Mouse (Mus musculus) intestine, embryonic 16.5 days (tissue): ENCODE data around the gene Bnip2. TPM values are rescaled to one million over a fixed set of nuclear protein-coding genes. Genes with fewer than 3 reads are reported as not detected.
A peak's percentile ranks its signal among the peaks of the same experiment; 100 is the strongest.

ENCODE experiments used
- ATAC-seq: fragments of 200-750 bp; cut with Nextera tagmentation; 2 replicates; pipeline ENCODE4 v1.8.0; 2017; ENCODE audit warnings: moderate TSS enrichment, moderate library complexity
- H3K27ac ChIP-seq: fragments of 300-500 bp; sonication (generic); 2 replicates; pipeline ENCODE4 v1.5.1; 2014; ENCODE audit warnings: mild to moderate bottlenecking, low read length
- H3K27me3 ChIP-seq: fragments of 300-500 bp; sonication (generic); replicated peaks from 2 replicates; pipeline ENCODE4 v1.6.1; 2014; ENCODE audit warnings: low read length, control low read depth, mixed read lengths; ENCODE audit not compliant: control insufficient read depth, insufficient read depth
- H3K36me3 ChIP-seq: fragments of 300-500 bp; sonication (generic); 2 replicates; pipeline ENCODE4 v1.6.1; 2014; ENCODE audit warnings: low read length, control low read depth; ENCODE audit not compliant: control insufficient read depth, insufficient read depth
- H3K4me1 ChIP-seq: fragments of 300-500 bp; sonication (generic); 2 replicates; pipeline ENCODE4 v1.6.1; 2014; ENCODE audit warnings: low read length, control low read depth, mixed read lengths; ENCODE audit not compliant: control insufficient read depth, insufficient read depth
- H3K4me2 ChIP-seq: fragments of 300-500 bp; sonication (generic); 2 replicates; pipeline ENCODE4 v1.6.1; 2014; ENCODE audit warnings: low read depth, low read length, control low read depth
- H3K4me3 ChIP-seq: fragments of 300-500 bp; sonication (generic); 2 replicates; pipeline ENCODE4 v1.5.1; 2014; ENCODE audit warnings: mild to moderate bottlenecking, low read length
- H3K9ac ChIP-seq: fragments of 300-500 bp; sonication (generic); 2 replicates; pipeline ENCODE4 v1.6.1; 2014; ENCODE audit warnings: low read depth, low read length
- H3K9me3 ChIP-seq: fragments of 300-500 bp; sonication (generic); 2 replicates; pipeline ENCODE4 v1.6.1; 2016; ENCODE audit warnings: low read length, control low read depth; ENCODE audit not compliant: control insufficient read depth
- WGBS: fragments of 180-500 bp; shearing (Covaris S2); extraction: QIAGEN DNeasy Blood & Tissue Kit; methylation state at CpG from one replicate; pipeline ENCODE4 v1.1.7; 2014; 5-methylcytosine and 5-hydroxymethylcytosine counted together
- polyA plus RNA-seq: library from polyadenylated mRNA; unstranded; fragments of >200 nt; fragmentation: Nextera tagmentation; extraction: Ambion mirVana; gene quantifications from 2 replicates; pipeline ENCODE4 v1.2.1, GENCODE M21; 2015

The Bnip2 gene
- polyA plus RNA-seq, 1 experiment from 2014 or later: 60.0 TPM

GRCm38 (mm10) chr9:69986571-69986970, 2.7 kb upstream of the Bnip2 start:
- no peaks in the 10 kb centered on the region for H3K36me3 ChIP-seq
- no peak overlapping the region for H3K27ac ChIP-seq
- no peaks in the 10 kb centered on the region for H3K27me3 ChIP-seq
- 83% methylated on average over 5 of the region's 5 CpGs for WGBS
- H3K4me1 ChIP-seq: peaks cover 11% of the 10 kb centered on the region
- ATAC-seq: no peak
- no peak overlapping the region for H3K4me3 ChIP-seq
- H3K9me3 ChIP-seq: no peaks in the 10 kb centered on the region
- no peak overlapping the region for H3K9ac ChIP-seq
- H3K4me2 ChIP-seq: no peak overlapping the region

- no peak overlapping the region for H3K9ac ChIP-seq
- H3K36me3 ChIP-seq: no peaks in the 10 kb centered on the region
- no peak overlapping the region for H3K27ac ChIP-seq
- peaks cover 17% of the 10 kb centered on the region for H3K4me1 ChIP-seq
- H3K4me2 ChIP-seq: no peak overlapping the region
- H3K9me3 ChIP-seq: no peaks in the 10 kb centered on the region
- no peak for ATAC-seq
- no peaks in the 10 kb centered on the region for H3K27me3 ChIP-seq
- WGBS: under 1% methylated on average over 3 of the region's 3 CpGs
- H3K4me3 ChIP-seq: no peak overlapping the region
Observed at GRCm38 (mm10) chr9:69987579-69987978, 1.7 kb upstream of the Bnip2 start.

GRCm38 (mm10) chr9:69988706-69989302, 462 bp upstream of the Bnip2 start:
- Histone ChIP-seq H3K9me3 (no peaks in the 10 kb centered on the region), H3K36me3 (no peaks in the 10 kb centered on the region), H3K4me1 (peaks cover 21% of the 10 kb centered on the region), H3K27me3 (no peaks in the 10 kb centered on the region), H3K4me3 (peak overlapping the region; percentile 100), H3K4me2 (peak overlapping the region; percentile 56), H3K27ac (peak overlapping the region; percentile 98), H3K9ac (peak overlapping the region; percentile 99; the same call in 1 of the 2 replicates)
- WGBS: 36% methylated on average over 16 of the region's 16 CpGs
- peak; percentile 4; the same call in 1 of the 2 replicates for ATAC-seq

GRCm38 (mm10) chr9:69990346-69990745, 1.1 kb downstream of the Bnip2 start:
- no peak for ATAC-seq
- Histone ChIP-seq H3K9me3 (no peaks in the 10 kb centered on the region), H3K4me1 (peaks cover 24% of the 10 kb centered on the region), H3K4me2 (peak overlapping the region; percentile 75), H3K9ac (0 out of 2 replicates have a peak overlapping the region, but pooled peaks have one; percentile 22), H3K4me3 (peak overlapping the region; percentile 100), H3K27me3 (no peaks in the 10 kb centered on the region), H3K27ac (no peak overlapping the region), H3K36me3 (no peaks in the 10 kb centered on the region)
- 12% methylated on average over 5 of the region's 5 CpGs for WGBS

GRCm38 (mm10) chr9:69992841-69993277, 3.6 kb downstream of the Bnip2 start:
- Histone ChIP-seq H3K9ac (no peak overlapping the region), H3K4me1 (peaks cover 24% of the 10 kb centered on the region), H3K27me3 (no peaks in the 10 kb centered on the region), H3K4me2 (no peak overlapping the region), H3K9me3 (no peaks in the 10 kb centered on the region), H3K27ac (no peak overlapping the region), H3K36me3 (0 out of 2 replicates have a peak, but pooled peaks cover 4% of the 10 kb centered on the region), H3K4me3 (no peak overlapping the region)
- 57% methylated on average over 5 of the region's 5 CpGs for WGBS
- no peak for ATAC-seq

GRCm38 (mm10) chr9:69993479-69993878, 4.2 kb downstream of the Bnip2 start:
- H3K9ac ChIP-seq: no peak overlapping the region
- H3K9me3 ChIP-seq: no peaks in the 10 kb centered on the region
- 0 out of 2 replicates have a peak, but pooled peaks cover 4% of the 10 kb centered on the region for H3K36me3 ChIP-seq
- no peak overlapping the region for H3K27ac ChIP-seq
- no peaks in the 10 kb centered on the region for H3K27me3 ChIP-seq
- no peak overlapping the region for H3K4me3 ChIP-seq
- peaks cover 24% of the 10 kb centered on the region for H3K4me1 ChIP-seq
- no peak for ATAC-seq
- 58% methylated on average over 1 of the region's 1 CpGs for WGBS
- H3K4me2 ChIP-seq: no peak overlapping the region

- ATAC-seq: no peak
- Histone ChIP-seq H3K4me1 (peaks cover 24% of the 10 kb centered on the region), H3K4me3 (no peak overlapping the region), H3K9ac (no peak overlapping the region), H3K27ac (no peak overlapping the region), H3K4me2 (no peak overlapping the region), H3K9me3 (no peaks in the 10 kb centered on the region), H3K27me3 (no peaks in the 10 kb centered on the region), H3K36me3 (peaks cover 10% of the 10 kb centered on the region)
- WGBS: 89% methylated on average over 5 of the region's 5 CpGs
Observed at GRCm38 (mm10) chr9:69994547-69994946, 5.3 kb downstream of the Bnip2 start.

GRCm38 (mm10) chr9:69999318-69999717, 10.1 kb downstream of the Bnip2 start:
- H3K27ac ChIP-seq: no peak overlapping the region
- H3K4me3 ChIP-seq: no peak overlapping the region
- H3K36me3 ChIP-seq: peaks cover 16% of the 10 kb centered on the region
- no peak for ATAC-seq
- no peaks in the 10 kb centered on the region for H3K27me3 ChIP-seq
- peaks cover 4% of the 10 kb centered on the region; the same call in 1 of the 2 replicates for H3K4me1 ChIP-seq
- H3K4me2 ChIP-seq: no peak overlapping the region
- H3K9ac ChIP-seq: no peak overlapping the region
- WGBS: 84% methylated on average over 1 of the region's 1 CpGs
- no peaks in the 10 kb centered on the region for H3K9me3 ChIP-seq

GRCm38 (mm10) chr9:70003516-70003915, 14.2 kb downstream of the Bnip2 start:
- H3K36me3 ChIP-seq: peaks cover 19% of the 10 kb centered on the region
- H3K4me3 ChIP-seq: no peak overlapping the region
- H3K27ac ChIP-seq: no peak overlapping the region
- H3K9ac ChIP-seq: no peak overlapping the region
- no peak for ATAC-seq
- H3K27me3 ChIP-seq: no peaks in the 10 kb centered on the region
- H3K4me1 ChIP-seq: peaks cover 4% of the 10 kb centered on the region; the same call in 1 of the 2 replicates
- WGBS: 65% methylated on average over 10 of the region's 10 CpGs
- H3K4me2 ChIP-seq: no peak overlapping the region
- H3K9me3 ChIP-seq: no peaks in the 10 kb centered on the region

GRCm38 (mm10) chr9:70006984-70007383, 17.7 kb downstream of the Bnip2 start:
- Histone ChIP-seq H3K9me3 (no peaks in the 10 kb centered on the region), H3K27me3 (no peaks in the 10 kb centered on the region), H3K27ac (no peak overlapping the region), H3K4me2 (no peak overlapping the region), H3K4me3 (no peak overlapping the region), H3K9ac (no peak overlapping the region), H3K4me1 (peaks cover 5% of the 10 kb centered on the region), H3K36me3 (peaks cover 11% of the 10 kb centered on the region)
- whole genome bisulfite sequencing: 87% methylated on average over 5 of the region's 5 CpGs
- ATAC-seq: no peak
